Mouse (Mus musculus) kidney, embryonic 15.5 days (tissue): ENCODE data around the gene Tgfbr3. TPM values are rescaled to one million over a fixed set of nuclear protein-coding genes. Genes with fewer than 3 reads are reported as not detected.
"Not testable (repeated sequence)": the region's sequence is repeated elsewhere in the genome, so short reads cannot be mapped to it uniquely, and the experiment has no call there.

ENCODE experiments used
- ATAC-seq: fragments of 200-750 bp; cut with Nextera tagmentation; replicated peaks from 2 replicates; pipeline ENCODE4 v1.8.0; 2017; ENCODE audit warnings: moderate TSS enrichment; ENCODE audit not compliant: low FRiP score
- H3K27ac ChIP-seq: fragments of 300-500 bp; sonication (generic); 2 replicates; pipeline ENCODE4 v1.5.1; 2015; ENCODE audit warnings: mild to moderate bottlenecking, inconsistent platforms
- H3K27me3 ChIP-seq: fragments of 300-500 bp; sonication (generic); 2 replicates; pipeline ENCODE4 v1.6.1; 2015; ENCODE audit warnings: inconsistent platforms
- H3K36me3 ChIP-seq: fragments of 300-500 bp; sonication (generic); 2 replicates; pipeline ENCODE4 v1.6.1; 2015; ENCODE audit warnings: inconsistent platforms
- H3K4me1 ChIP-seq: fragments of 300-500 bp; sonication (generic); 2 replicates; pipeline ENCODE4 v1.6.1; 2015; ENCODE audit warnings: inconsistent platforms
- H3K4me2 ChIP-seq: fragments of 300-500 bp; sonication (generic); 2 replicates; pipeline ENCODE4 v1.6.1; 2015; ENCODE audit warnings: moderate library complexity, mild to moderate bottlenecking, inconsistent platforms
- H3K4me3 ChIP-seq: fragments of 300-500 bp; sonication (generic); replicated peaks from 2 replicates; pipeline ENCODE4 v1.5.1; 2015; ENCODE audit warnings: mild to moderate bottlenecking, inconsistent platforms
- H3K9ac ChIP-seq: fragments of 300-500 bp; sonication (generic); 2 replicates; pipeline ENCODE4 v1.6.1; 2015; ENCODE audit warnings: mild to moderate bottlenecking, inconsistent platforms
- H3K9me3 ChIP-seq: fragments of 300-500 bp; sonication (generic); replicated peaks from 2 replicates; pipeline ENCODE4 v1.6.1; 2016; ENCODE audit warnings: inconsistent platforms
- WGBS: fragments of 180-500 bp; shearing (Covaris S2); methylation state at CpG from one replicate; pipeline ENCODE4 v1.1.7; 2015; ENCODE audit warnings: mixed read lengths; 5-methylcytosine and 5-hydroxymethylcytosine counted together
- polyA plus RNA-seq: library from polyadenylated mRNA; unstranded; fragments of >200 nt; fragmentation: Nextera tagmentation; extraction: Ambion mirVana; gene quantifications from 2 replicates; pipeline ENCODE4 v1.2.1, GENCODE M21; 2015

Tgfbr3 gene
- polyA plus RNA-seq, 1 experiment from 2014 or later: 19.8 TPM

DNA sequence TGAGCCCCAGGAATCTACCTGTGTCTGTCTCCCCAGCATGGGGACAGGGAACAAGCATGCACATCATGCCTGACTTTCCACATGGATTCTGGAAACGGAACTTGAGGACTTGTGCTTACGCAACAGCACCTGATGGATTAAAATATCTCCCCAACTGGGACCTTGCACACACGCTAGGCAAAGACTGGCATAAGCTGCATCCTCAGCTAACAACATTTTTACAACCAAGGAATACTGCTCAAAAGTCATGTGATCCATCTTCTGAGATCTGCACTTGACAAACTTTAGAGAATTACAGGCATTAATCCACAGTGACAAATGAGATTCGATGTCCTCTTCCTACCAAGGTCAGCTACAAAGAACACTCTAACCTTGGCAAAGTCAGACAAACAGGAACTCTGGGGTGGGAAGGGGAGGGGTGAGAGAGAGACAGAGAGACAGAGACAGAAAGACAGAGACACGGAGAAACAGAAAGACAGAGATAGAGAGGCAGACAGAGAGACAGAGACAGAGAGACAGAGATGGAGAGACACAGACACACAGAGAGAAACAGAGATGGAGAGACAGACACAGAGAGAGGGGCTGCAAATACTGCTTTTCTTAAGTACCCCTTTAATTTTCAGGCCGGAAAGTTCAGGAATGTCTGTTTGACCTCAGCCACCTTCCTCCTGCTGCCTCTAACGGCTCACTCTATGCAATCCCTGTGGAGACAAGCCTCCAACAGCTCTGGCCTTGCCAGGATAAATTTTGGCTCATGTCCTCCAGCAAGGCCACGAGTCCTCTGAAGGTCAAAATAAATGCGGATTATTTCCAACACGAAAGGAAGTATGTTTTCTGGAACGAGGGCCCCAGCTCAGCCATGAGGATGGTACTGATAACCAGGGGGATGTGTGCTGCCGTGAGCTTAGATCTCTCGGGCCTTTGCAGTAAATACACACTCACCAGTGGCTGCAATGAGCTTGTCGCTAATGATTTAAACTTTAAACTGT, 55.8 kb downstream of the Tgfbr3 start:
- no peaks in the 10 kb centered on the region for H3K36me3 ChIP-seq
- no peaks in the 10 kb centered on the region for H3K9me3 ChIP-seq
- no peak overlapping the region for H3K4me3 ChIP-seq
- WGBS: 46% methylated on average over 14 of the region's 14 CpGs
- no peaks in the 10 kb centered on the region for H3K27me3 ChIP-seq
- peaks cover 69% of the 10 kb centered on the region for H3K4me1 ChIP-seq
- no peak for ATAC-seq
- H3K27ac ChIP-seq: peak overlapping the region; percentile 14; the same call in 1 of the 2 replicates
- H3K4me2 ChIP-seq: no peak overlapping the region
- H3K9ac ChIP-seq: no peak overlapping the region

GRCm38 (mm10) chr5:107230189-107230588, 59.2 kb downstream of the Tgfbr3 start:
- no peak overlapping the region for H3K4me3 ChIP-seq
- H3K9ac ChIP-seq: no peak overlapping the region

GRCm38 (mm10) chr5:107229037-107229436, 60.4 kb downstream of the Tgfbr3 start:
- no peak for ATAC-seq
- Histone ChIP-seq H3K4me2 (no peak overlapping the region), H3K27me3 (no peaks in the 10 kb centered on the region), H3K36me3 (peaks cover 4% of the 10 kb centered on the region; the same call in 1 of the 2 replicates), H3K9ac (no peak overlapping the region), H3K4me3 (no peak overlapping the region), H3K4me1 (peaks cover 32% of the 10 kb centered on the region), H3K27ac (no peak overlapping the region), H3K9me3 (no peaks in the 10 kb centered on the region)
- 75% methylated on average over 9 of the region's 9 CpGs for WGBS

More at GRCm38 (mm10) chr5:107230189-107230588, 59.2 kb downstream of the Tgfbr3 start:
- H3K4me2 ChIP-seq: no peak overlapping the region
- no peak overlapping the region for H3K27ac ChIP-seq
- H3K4me1 ChIP-seq: peaks cover 35% of the 10 kb centered on the region
- no peaks in the 10 kb centered on the region for H3K9me3 ChIP-seq
- ATAC-seq: no peak
- H3K27me3 ChIP-seq: no peaks in the 10 kb centered on the region
- H3K36me3 ChIP-seq: peaks cover 4% of the 10 kb centered on the region; the same call in 1 of the 2 replicates
- 83% methylated on average over 6 of the region's 6 CpGs for WGBS

DNA sequence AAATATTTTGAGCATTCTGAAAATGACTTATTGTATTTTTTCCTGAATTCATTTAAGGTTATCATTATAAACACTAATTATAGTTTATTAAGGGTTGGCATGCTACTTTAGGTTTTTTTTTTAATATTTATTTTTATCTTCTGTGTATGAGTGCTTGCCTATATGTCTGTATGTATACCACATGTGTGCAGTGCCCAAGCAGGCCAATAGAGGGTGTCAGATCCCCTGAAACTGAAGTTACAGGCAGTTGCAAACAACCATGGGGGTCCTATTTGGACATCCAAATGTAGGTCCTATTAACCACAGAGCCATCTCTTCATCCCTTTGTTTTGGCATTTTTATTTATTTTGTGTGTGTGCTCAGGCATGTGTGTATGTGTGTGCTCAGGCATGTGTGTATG, 61.8 kb downstream of the Tgfbr3 start:
- H3K9ac ChIP-seq: no peak overlapping the region
- peaks cover 34% of the 10 kb centered on the region for H3K4me1 ChIP-seq
- no peak overlapping the region for H3K27ac ChIP-seq
- no peak for ATAC-seq
- H3K36me3 ChIP-seq: peaks cover 4% of the 10 kb centered on the region; the same call in 1 of the 2 replicates
- no peak overlapping the region for H3K4me3 ChIP-seq
- H3K4me2 ChIP-seq: no peak overlapping the region
- H3K9me3 ChIP-seq: no peaks in the 10 kb centered on the region
- no peaks in the 10 kb centered on the region for H3K27me3 ChIP-seq

DNA sequence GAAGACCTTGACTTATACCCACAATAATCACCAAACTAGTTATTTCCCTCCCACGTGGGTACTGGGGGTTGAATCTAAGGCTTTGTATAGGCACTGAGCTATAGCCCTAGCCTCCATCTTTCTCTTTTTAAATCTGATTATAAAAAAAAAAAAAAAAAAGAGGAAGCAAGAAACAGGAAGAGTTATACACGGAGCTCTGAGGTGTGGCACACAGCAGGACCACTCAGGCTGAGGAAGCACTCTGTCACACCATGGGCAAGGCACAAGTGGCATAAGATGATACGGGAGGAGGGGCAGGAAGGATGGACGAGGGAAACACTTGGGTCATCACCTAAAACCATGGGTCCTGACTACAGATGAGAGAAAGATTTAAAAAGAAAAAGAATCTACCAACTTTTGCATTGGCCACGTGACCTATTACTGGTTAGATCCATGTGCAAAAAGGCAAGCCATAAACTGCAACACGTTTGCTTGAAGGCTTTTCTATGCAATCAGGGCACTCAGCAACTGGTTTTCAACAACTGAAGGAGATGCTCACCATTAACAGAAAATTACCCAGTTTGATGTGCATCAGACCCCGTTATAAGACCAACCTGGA, 64.5 kb downstream of the Tgfbr3 start:
- H3K36me3 ChIP-seq: peaks cover 4% of the 10 kb centered on the region; the same call in 1 of the 2 replicates
- no peak overlapping the region for H3K9ac ChIP-seq
- no peak overlapping the region for H3K4me2 ChIP-seq
- no peak overlapping the region for H3K4me3 ChIP-seq
- no peak overlapping the region for H3K27ac ChIP-seq
- H3K27me3 ChIP-seq: no peaks in the 10 kb centered on the region
- H3K9me3 ChIP-seq: no peaks in the 10 kb centered on the region
- H3K4me1 ChIP-seq: peaks cover 53% of the 10 kb centered on the region
- ATAC-seq: no peak
- WGBS: 84% methylated on average over 7 of the region's 7 CpGs

DNA sequence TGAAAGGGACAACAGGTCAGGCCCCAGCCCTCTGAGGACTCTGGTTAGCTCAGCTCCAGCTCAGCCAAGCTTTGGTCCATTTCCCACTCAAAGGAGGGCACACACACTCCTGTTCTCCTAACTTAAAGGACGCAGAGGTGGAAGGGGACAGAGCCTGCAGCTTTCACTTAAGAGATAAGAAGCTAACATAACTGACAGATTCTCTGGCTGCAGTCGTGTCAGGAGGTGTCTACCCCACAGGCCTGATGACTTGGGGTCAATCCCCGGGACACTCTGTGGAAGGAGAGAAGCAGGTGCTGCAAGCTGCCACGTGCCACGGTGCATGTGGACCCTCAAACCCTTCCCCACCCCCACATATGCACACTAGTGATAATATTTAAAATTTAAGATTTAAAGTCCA, 65.3 kb downstream of the Tgfbr3 start:
- 67% methylated on average over 5 of the region's 5 CpGs for WGBS
- Histone ChIP-seq H3K27me3 (no peaks in the 10 kb centered on the region), H3K4me3 (no peak overlapping the region), H3K27ac (peak overlapping the region; percentile 54), H3K9me3 (no peaks in the 10 kb centered on the region), H3K4me2 (no peak overlapping the region), H3K9ac (no peak overlapping the region), H3K4me1 (peaks cover 56% of the 10 kb centered on the region), H3K36me3 (peaks cover 4% of the 10 kb centered on the region; the same call in 1 of the 2 replicates)
- no peak for ATAC-seq

DNA sequence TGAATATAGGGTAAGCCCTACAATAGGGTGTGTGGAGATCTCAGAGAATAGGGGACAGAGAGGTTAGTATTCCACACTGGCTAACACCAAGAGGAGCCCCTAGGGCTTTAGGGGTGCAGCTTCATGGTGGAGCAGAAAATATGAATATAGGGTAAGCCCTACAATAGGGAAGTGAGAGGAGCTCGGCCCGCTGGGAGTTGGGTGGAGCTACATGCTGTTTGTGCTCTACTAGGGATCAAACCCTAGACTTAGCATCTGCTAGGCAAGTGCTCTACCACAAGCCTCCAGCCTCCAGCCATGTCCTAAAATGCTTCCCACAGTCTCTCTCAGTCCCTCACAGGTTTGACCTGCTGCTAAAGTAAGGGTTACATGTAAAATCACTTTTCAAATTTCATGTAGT, 65.9 kb downstream of the Tgfbr3 start:
- H3K4me1 ChIP-seq: peaks cover 56% of the 10 kb centered on the region
- ATAC-seq, H3K27ac ChIP-seq, H3K4me2 ChIP-seq, H3K9me3 ChIP-seq, H3K36me3 ChIP-seq, H3K9ac ChIP-seq, H3K4me3 ChIP-seq, H3K27me3 ChIP-seq: not testable (repeated sequence)
- 87% methylated on average over 2 of the region's 2 CpGs for WGBS

GRCm38 (mm10) chr5:107223029-107223428, 66.4 kb downstream of the Tgfbr3 start:
- ATAC-seq: no peak
- peaks cover 56% of the 10 kb centered on the region for H3K4me1 ChIP-seq
- WGBS: 75% methylated on average over 9 of the region's 9 CpGs
- peak overlapping the region; percentile 69 for H3K27ac ChIP-seq
- no peak overlapping the region for H3K4me3 ChIP-seq
- no peaks in the 10 kb centered on the region for H3K27me3 ChIP-seq
- H3K9ac ChIP-seq: no peak overlapping the region
- no peaks in the 10 kb centered on the region for H3K9me3 ChIP-seq
- H3K36me3 ChIP-seq: peaks cover 4% of the 10 kb centered on the region; the same call in 1 of the 2 replicates
- no peak overlapping the region for H3K4me2 ChIP-seq

GRCm38 (mm10) chr5:107222670-107223005, 66.8 kb downstream of the Tgfbr3 start:
- no peaks in the 10 kb centered on the region for H3K27me3 ChIP-seq
- no peak overlapping the region for H3K9ac ChIP-seq
- no peak overlapping the region for H3K4me2 ChIP-seq
- H3K27ac ChIP-seq: peak overlapping the region; percentile 69
- H3K4me1 ChIP-seq: peaks cover 56% of the 10 kb centered on the region
- no peak overlapping the region for H3K4me3 ChIP-seq
- ATAC-seq: no peak
- H3K9me3 ChIP-seq: no peaks in the 10 kb centered on the region
- peaks cover under 1% of the 10 kb centered on the region; the same call in 1 of the 2 replicates for H3K36me3 ChIP-seq
- WGBS: 50% methylated on average over 1 of the region's 1 CpGs

DNA sequence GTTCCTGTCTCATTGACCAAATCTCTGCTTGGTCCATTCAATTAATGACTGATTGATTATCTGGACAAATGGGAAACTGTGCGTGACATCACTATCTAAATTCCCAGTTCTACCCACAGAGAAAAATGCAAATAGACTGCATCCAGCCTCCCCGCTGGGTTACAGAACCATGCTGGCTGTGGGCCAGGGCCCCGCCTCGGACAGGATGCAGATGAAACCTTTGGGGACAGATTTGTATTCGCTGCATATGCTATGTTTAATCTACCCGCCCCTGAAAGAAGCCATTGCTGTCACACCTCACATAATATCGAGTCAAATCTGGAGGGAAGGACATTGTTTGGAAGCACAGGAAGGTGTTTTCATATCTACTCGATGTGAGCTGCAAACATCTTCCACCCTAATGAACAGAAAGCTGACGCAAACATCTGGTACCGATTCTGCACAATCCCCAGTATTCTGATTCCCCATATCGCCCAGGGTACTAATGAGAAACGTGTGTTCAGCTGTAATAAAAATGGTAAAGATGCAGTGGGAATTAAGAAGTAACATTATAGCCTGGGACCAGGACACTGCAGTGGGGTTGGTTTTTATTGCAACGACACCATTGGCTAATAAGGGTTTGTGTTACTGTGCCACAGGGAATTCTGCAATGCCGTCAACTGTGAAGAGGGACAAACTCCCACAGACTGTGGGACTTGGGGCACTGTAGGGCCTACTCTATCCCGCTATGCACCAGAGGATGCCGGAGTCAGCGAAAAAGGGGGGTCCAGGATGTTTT, 67.3 kb downstream of the Tgfbr3 start:
- ATAC-seq: peak; percentile 76
- Histone ChIP-seq H3K9ac (no peak overlapping the region), H3K36me3 (no peaks in the 10 kb centered on the region), H3K9me3 (no peaks in the 10 kb centered on the region), H3K4me2 (0 out of 2 replicates have a peak overlapping the region, but pooled peaks have one; percentile 7), H3K27ac (peak overlapping the region; percentile 69), H3K27me3 (no peaks in the 10 kb centered on the region), H3K4me3 (no peak overlapping the region), H3K4me1 (peaks cover 61% of the 10 kb centered on the region)
- 43% methylated on average over 17 of the region's 17 CpGs for WGBS

DNA sequence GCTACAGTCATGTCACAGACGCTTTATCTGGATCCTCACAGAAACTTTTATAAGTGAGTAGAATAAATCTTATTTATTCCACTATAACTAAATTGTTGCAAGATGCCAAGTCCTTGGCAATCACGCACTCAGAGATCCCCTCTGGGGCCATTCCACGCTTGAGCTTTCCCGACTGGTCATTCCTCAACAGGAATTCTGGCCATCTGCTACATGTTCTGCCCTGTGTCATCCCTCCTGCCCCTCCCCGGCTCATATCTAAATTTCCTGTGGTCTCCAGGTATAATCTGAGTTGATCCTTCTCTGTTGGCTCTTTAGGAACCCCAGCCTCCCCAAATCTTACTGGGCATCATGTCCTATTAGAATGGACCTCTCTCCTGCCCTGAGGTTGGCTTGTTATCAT, 68.5 kb downstream of the Tgfbr3 start:
- H3K36me3 ChIP-seq: no peaks in the 10 kb centered on the region
- WGBS: 56% methylated on average over 5 of the region's 5 CpGs
- no peaks in the 10 kb centered on the region for H3K27me3 ChIP-seq
- H3K4me2 ChIP-seq: no peak overlapping the region
- no peak overlapping the region for H3K27ac ChIP-seq
- no peak for ATAC-seq
- H3K4me1 ChIP-seq: peaks cover 66% of the 10 kb centered on the region
- no peaks in the 10 kb centered on the region for H3K9me3 ChIP-seq
- H3K4me3 ChIP-seq: no peak overlapping the region
- H3K9ac ChIP-seq: no peak overlapping the region

- no peak for ATAC-seq
- Histone ChIP-seq H3K4me3 (no peak overlapping the region), H3K27me3 (no peaks in the 10 kb centered on the region), H3K9me3 (no peaks in the 10 kb centered on the region), H3K36me3 (no peaks in the 10 kb centered on the region), H3K4me1 (peaks cover 64% of the 10 kb centered on the region), H3K4me2 (no peak overlapping the region), H3K27ac (no peak overlapping the region), H3K9ac (no peak overlapping the region)
- WGBS: 80% methylated on average over 6 of the region's 6 CpGs
Measured at GRCm38 (mm10) chr5:107219883-107220282, 69.5 kb downstream of the Tgfbr3 start.
